Mouse (Mus musculus) forebrain, embryonic 13.5 days (tissue): ENCODE results near the gene Gm21988. TPM values are rescaled to one million over a fixed set of nuclear protein-coding genes. Genes with fewer than 3 reads are reported as not detected.

Experiments
- ATAC-seq: fragments of 200-750 bp; cut with Nextera tagmentation; 2 replicates; pipeline ENCODE4 v1.8.0; 2017
- H3K27ac ChIP-seq: fragments of 300-500 bp; sonication (generic); 2 replicates; pipeline ENCODE4 v1.5.1; 2015; ENCODE audit warnings: inconsistent platforms, mild to moderate bottlenecking, moderate library complexity
- H3K27me3 ChIP-seq: fragments of 300-500 bp; sonication (generic); 2 replicates; pipeline ENCODE4 v1.6.1; 2015; ENCODE audit warnings: mild to moderate bottlenecking, inconsistent platforms
- H3K36me3 ChIP-seq: fragments of 300-500 bp; sonication (generic); 2 replicates; pipeline ENCODE4 v1.6.1; 2015; ENCODE audit warnings: mild to moderate bottlenecking, inconsistent platforms; ENCODE audit not compliant: poor library complexity, severe bottlenecking
- H3K4me1 ChIP-seq: fragments of 300-500 bp; sonication (generic); 2 replicates; pipeline ENCODE4 v1.6.1; 2015; ENCODE audit warnings: inconsistent platforms
- H3K4me2 ChIP-seq: fragments of 300-500 bp; sonication (generic); 2 replicates; pipeline ENCODE4 v1.6.1; 2015; ENCODE audit warnings: inconsistent platforms, mild to moderate bottlenecking, moderate library complexity
- H3K4me3 ChIP-seq: fragments of 300-500 bp; sonication (generic); 2 replicates; pipeline ENCODE4 v1.5.1; 2015; ENCODE audit warnings: mild to moderate bottlenecking, inconsistent platforms
- H3K9ac ChIP-seq: fragments of 300-500 bp; sonication (generic); 2 replicates; pipeline ENCODE4 v1.6.1; 2015; ENCODE audit warnings: mild to moderate bottlenecking, inconsistent platforms
- H3K9me3 ChIP-seq: fragments of 300-500 bp; sonication (generic); replicated peaks from 2 replicates; pipeline ENCODE4 v1.6.1; 2016; ENCODE audit warnings: inconsistent platforms
- WGBS: fragments of 180-500 bp; shearing (Covaris S2); methylation state at CpG from one replicate; pipeline ENCODE4 v1.1.7; 2015; 5-methylcytosine and 5-hydroxymethylcytosine counted together
- polyA plus RNA-seq: library from polyadenylated mRNA; unstranded; fragments of >200 nt; fragmentation: Nextera tagmentation; extraction: Ambion mirVana; gene quantifications from 2 replicates; pipeline ENCODE4 v1.2.1, GENCODE M21; 2015

The Gm21988 gene
- polyA plus RNA-seq, 1 experiment from 2014 or later = 10.7 TPM

DNA sequence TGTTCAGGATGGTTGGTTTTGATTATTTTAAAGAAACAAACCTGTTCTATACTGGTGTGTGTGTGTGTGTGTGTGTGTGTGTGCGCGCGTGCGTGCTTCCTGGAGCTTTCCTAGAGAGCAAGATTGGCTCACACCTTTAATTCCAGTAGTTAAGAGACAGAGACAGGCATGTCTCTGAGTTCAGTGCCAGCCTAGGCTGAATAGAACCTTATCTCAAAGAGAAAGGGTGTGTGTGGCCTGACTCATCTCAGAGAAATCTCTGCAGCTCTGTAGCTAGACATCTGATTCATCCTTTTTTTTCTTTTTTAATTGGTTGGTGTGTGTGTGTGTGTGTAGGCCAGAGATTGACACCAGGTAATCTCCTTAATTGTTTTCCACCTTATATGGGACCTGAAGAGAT, 19.4 kb upstream of the Gm21988 start:
- H3K4me1 ChIP-seq = peaks cover 11% of the 10 kb centered on the region
- no peak overlapping the region for H3K4me3 ChIP-seq
- H3K27ac ChIP-seq = no peak overlapping the region
- H3K27me3 ChIP-seq = peaks cover 31% of the 10 kb centered on the region
- ATAC-seq = no peak
- no peak overlapping the region for H3K4me2 ChIP-seq
- no peaks in the 10 kb centered on the region for H3K9me3 ChIP-seq
- no peaks in the 10 kb centered on the region for H3K36me3 ChIP-seq
- 90% methylated on average over 4 of the region's 4 CpGs for WGBS
- no peak overlapping the region for H3K9ac ChIP-seq

DNA sequence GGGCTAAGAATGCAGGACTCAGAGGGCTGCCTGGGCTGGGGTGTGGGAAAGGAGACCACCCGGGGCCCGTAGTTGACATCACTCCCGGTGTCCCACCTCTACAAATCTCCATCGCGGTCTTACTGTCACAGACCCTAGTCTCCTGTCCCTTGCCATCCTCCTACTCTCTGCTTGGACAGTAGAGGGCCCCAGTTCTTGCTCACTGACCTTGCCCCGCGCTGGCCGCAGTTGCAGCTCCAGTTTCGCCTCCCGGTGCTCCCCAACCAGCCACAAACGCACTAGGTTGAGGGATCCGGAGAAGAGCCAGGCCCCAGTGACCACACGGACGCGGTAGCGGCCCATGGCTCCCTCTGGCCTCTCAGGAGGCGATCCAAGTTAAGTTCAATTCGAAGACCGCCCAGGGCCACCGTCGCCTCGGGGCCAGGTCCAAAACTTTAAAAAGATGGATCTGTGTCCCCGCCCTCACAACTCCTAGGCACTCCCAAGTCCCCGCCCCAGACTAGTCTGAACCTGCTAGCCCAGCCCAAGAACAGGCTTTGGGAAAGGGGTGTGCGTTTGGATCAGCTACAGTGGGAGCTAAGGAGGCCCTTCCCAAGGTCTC, 15.4 kb upstream of the Gm21988 start, which contains the start of gene Alox12:
Alox12 (minus strand) TSS at position 423 of the 601 bp plus-strand sequence.
- Histone ChIP-seq H3K4me2 (peak within 1 kb of the TSS; percentile 31), H3K4me1 (peaks cover 11% of the 10 kb centered on the region), H3K9me3 (no peaks in the 10 kb centered on the region), H3K36me3 (no peaks in the 10 kb centered on the region), H3K27me3 (peaks cover 63% of the 10 kb centered on the region), H3K4me3 (peak within 1 kb of the TSS; percentile 14), H3K9ac (no peak within 1 kb of the TSS), H3K27ac (no peak within 1 kb of the TSS)
- no peak for ATAC-seq
- 1% methylated on average over 25 of the region's 25 CpGs for WGBS

- H3K4me3 ChIP-seq = peak overlapping the region; percentile 14; the same call in 1 of the 2 replicates
- no peaks in the 10 kb centered on the region for H3K36me3 ChIP-seq
- H3K9me3 ChIP-seq = no peaks in the 10 kb centered on the region
- WGBS = 4% methylated on average over 18 of the region's 18 CpGs
- no peak overlapping the region for H3K27ac ChIP-seq
- peaks cover 11% of the 10 kb centered on the region for H3K4me1 ChIP-seq
- H3K27me3 ChIP-seq = peaks cover 63% of the 10 kb centered on the region
- H3K9ac ChIP-seq = no peak overlapping the region
- peak overlapping the region; percentile 31 for H3K4me2 ChIP-seq
- ATAC-seq = no peak
Observed at GRCm38 (mm10) chr11:70254337-70254736, 14.7 kb upstream of the Gm21988 start.

- Histone ChIP-seq H3K4me1 (peaks cover 11% of the 10 kb centered on the region), H3K9me3 (no peaks in the 10 kb centered on the region), H3K4me2 (no peak overlapping the region), H3K4me3 (no peak overlapping the region), H3K9ac (no peak overlapping the region), H3K27ac (no peak overlapping the region), H3K27me3 (peaks cover 71% of the 10 kb centered on the region), H3K36me3 (no peaks in the 10 kb centered on the region)
- WGBS = 84% methylated on average over 8 of the region's 8 CpGs
- ATAC-seq = no peak
Observed at GRCm38 (mm10) chr11:70251853-70252252, 12.2 kb upstream of the Gm21988 start.

DNA sequence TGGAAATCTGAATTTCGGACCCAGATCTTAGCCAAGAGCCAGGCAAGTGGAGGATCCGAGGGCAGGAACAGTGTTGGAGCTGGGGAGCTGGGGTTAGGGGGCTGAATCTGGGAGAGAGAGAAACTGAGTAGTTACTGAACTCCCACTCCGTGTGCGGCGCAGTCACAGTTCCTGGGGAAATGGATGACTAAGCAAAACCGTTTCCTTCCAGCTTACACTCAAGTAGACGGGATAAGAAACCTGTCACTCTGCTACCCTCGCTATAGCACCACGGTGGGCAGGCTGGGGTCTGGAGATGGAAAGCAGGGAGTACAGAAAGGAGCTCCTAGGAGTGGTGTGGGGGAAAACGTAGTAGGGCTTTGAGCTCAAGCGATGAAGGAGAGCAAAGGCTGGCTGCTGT, 10.5 kb upstream of the Gm21988 start:
- Histone ChIP-seq H3K9me3 (no peaks in the 10 kb centered on the region), H3K4me1 (peaks cover 9% of the 10 kb centered on the region), H3K36me3 (no peaks in the 10 kb centered on the region), H3K9ac (no peak overlapping the region), H3K4me3 (no peak overlapping the region), H3K27me3 (peaks cover 63% of the 10 kb centered on the region), H3K4me2 (no peak overlapping the region), H3K27ac (no peak overlapping the region)
- ATAC-seq = no peak
- WGBS = 79% methylated on average over 11 of the region's 11 CpGs

- no peak for ATAC-seq
- Histone ChIP-seq H3K4me3 (no peak overlapping the region), H3K27me3 (peaks cover 40% of the 10 kb centered on the region)
Observed at GRCm38 (mm10) chr11:70247136-70247845, 7.7 kb upstream of the Gm21988 start.

GRCm38 (mm10) chr11:70242591-70242990, 3.0 kb upstream of the Gm21988 start:
- H3K4me1 ChIP-seq = peaks cover 19% of the 10 kb centered on the region
- WGBS = 72% methylated on average over 11 of the region's 11 CpGs
- H3K36me3 ChIP-seq = no peaks in the 10 kb centered on the region
- H3K4me2 ChIP-seq = no peak overlapping the region
- H3K27me3 ChIP-seq = peaks cover 15% of the 10 kb centered on the region; the same call in 1 of the 2 replicates
- H3K27ac ChIP-seq = no peak overlapping the region
- H3K9ac ChIP-seq = no peak overlapping the region
- H3K4me3 ChIP-seq = no peak overlapping the region
- no peak for ATAC-seq
- no peaks in the 10 kb centered on the region for H3K9me3 ChIP-seq

More at GRCm38 (mm10) chr11:70247136-70247845, 7.7 kb upstream of the Gm21988 start:
- Histone ChIP-seq H3K4me1 (no peaks in the 10 kb centered on the region), H3K4me2 (no peak overlapping the region), H3K36me3 (no peaks in the 10 kb centered on the region), H3K9me3 (no peaks in the 10 kb centered on the region), H3K9ac (no peak overlapping the region), H3K27ac (no peak overlapping the region)
- 50% methylated on average over 9 of the region's 9 CpGs for WGBS

GRCm38 (mm10) chr11:70238591-70239440, 814 bp downstream of the Gm21988 start:
- H3K4me2 ChIP-seq = peak overlapping the region; percentile 99
- peaks cover 32% of the 10 kb centered on the region for H3K4me1 ChIP-seq
- 14% methylated on average over 23 of the region's 23 CpGs for WGBS
- ATAC-seq = no peak
- H3K27ac ChIP-seq = peak overlapping the region; percentile 84
- no peaks in the 10 kb centered on the region for H3K9me3 ChIP-seq
- peak overlapping the region; percentile 91 for H3K9ac ChIP-seq
- peaks cover 20% of the 10 kb centered on the region for H3K36me3 ChIP-seq
- peak overlapping the region; percentile 94 for H3K4me3 ChIP-seq
- H3K27me3 ChIP-seq = no peaks in the 10 kb centered on the region

DNA sequence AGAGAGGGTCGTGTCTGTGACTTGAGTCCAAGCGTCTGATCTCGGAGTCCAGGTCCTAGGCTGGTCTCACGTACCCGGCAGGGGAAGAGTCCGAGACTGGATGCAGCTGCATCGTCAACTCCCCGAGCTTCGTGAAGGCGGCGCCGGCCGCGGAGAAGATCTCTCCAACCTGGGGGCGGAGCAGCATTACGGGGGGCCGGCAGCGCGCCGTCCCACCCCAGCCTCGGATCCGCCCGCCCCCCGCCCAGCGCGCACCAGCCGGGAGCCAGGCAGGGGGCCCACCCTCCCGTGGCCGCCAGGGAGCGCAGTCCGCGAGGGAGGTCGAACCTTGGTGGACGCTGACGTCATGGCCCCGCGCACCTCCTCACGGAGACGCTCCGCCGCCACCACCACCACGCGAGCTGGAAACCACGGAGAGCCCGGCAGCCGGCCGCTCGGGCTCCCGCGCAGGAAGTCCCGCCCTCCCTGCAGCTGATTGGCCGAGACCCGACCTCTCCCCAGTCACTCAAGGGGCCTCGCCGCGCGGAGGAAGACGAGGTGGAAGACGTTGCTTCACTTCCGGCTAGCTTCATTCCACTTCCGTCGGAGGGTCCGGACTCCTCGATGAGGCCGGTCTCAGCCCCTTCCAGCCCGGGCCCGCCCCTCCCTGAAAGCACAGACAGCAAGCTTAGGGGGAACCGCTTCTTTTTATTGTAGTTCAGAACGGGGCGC, 2.0 kb downstream of the Gm21988 start, which contains the start of gene 0610010K14Rik:
0610010K14Rik (minus strand) TSS at position 458 of the 711 bp plus-strand sequence.
- peak within 1 kb of the TSS; percentile 99 for H3K4me2 ChIP-seq
- peak; percentile 95 for ATAC-seq
- peak within 1 kb of the TSS; percentile 91 for H3K9ac ChIP-seq
- peak within 1 kb of the TSS; percentile 94 for H3K4me3 ChIP-seq
- no peaks in the 10 kb centered on the region for H3K9me3 ChIP-seq
- H3K36me3 ChIP-seq = peaks cover 20% of the 10 kb centered on the region
- peak within 1 kb of the TSS; percentile 89 for H3K27ac ChIP-seq
- peaks cover 38% of the 10 kb centered on the region for H3K4me1 ChIP-seq
- no peaks in the 10 kb centered on the region for H3K27me3 ChIP-seq
- under 1% methylated on average over 65 of the region's 70 CpGs for WGBS

DNA sequence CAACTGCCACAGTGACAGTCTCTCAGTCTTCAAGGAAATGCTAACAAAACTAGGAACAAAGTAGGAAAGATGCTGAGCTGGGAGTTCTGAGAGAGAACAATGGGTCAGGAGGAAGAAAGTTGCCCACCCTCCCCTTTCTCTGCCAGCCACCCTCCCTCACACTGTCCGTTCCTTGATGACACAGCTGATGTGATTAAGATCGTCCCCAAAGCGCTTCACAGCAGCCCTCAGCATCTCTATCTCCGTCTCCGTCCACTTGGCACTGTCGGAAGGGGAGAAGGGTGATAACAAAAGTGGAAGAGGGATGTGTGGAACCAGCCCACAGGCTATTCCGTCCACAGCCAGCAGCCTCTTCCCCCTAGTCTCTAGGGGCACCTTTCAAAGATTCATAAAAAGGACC, 2.9 kb downstream of the Gm21988 start:
- Histone ChIP-seq H3K4me1 (peaks cover 42% of the 10 kb centered on the region), H3K36me3 (peaks cover 20% of the 10 kb centered on the region), H3K27ac (peak overlapping the region; percentile 89), H3K27me3 (no peaks in the 10 kb centered on the region), H3K9me3 (no peaks in the 10 kb centered on the region), H3K9ac (peak overlapping the region; percentile 80), H3K4me2 (peak overlapping the region; percentile 99), H3K4me3 (peak overlapping the region; percentile 94)
- ATAC-seq = no peak
- WGBS = 35% methylated on average over 7 of the region's 7 CpGs

- no peak overlapping the region for H3K4me2 ChIP-seq
- H3K36me3 ChIP-seq = peaks cover 20% of the 10 kb centered on the region
- H3K9me3 ChIP-seq = no peaks in the 10 kb centered on the region
- no peak overlapping the region for H3K4me3 ChIP-seq
- no peak overlapping the region for H3K9ac ChIP-seq
- no peak for ATAC-seq
- WGBS = 92% methylated on average over 12 of the region's 12 CpGs
- peaks cover 38% of the 10 kb centered on the region for H3K4me1 ChIP-seq
- no peak overlapping the region for H3K27ac ChIP-seq
- H3K27me3 ChIP-seq = peaks cover 7% of the 10 kb centered on the region; the same call in 1 of the 2 replicates
Observed at GRCm38 (mm10) chr11:70235254-70235900, 4.3 kb downstream of the Gm21988 start.
